Mouse (Mus musculus): Measurements from ENCODE around the gene Cyren. TPM values are rescaled to one million over a fixed set of nuclear protein-coding genes. Genes with fewer than 3 reads are reported as not detected.

The Cyren gene
- polyA plus RNA-seq, 1 experiment from 2014 or later: 12.0 TPM

- H3K9ac ChIP-seq: no peak overlapping the region
- peaks cover 46% of the 10 kb centered on the region for H3K36me3 ChIP-seq
- H3K4me2 ChIP-seq (replicated peaks): no peak overlapping the region
- H3K4me3 ChIP-seq: no peak overlapping the region
- no peak overlapping the region for H3K27ac ChIP-seq
- no peaks in the 10 kb centered on the region for H3K27me3 ChIP-seq (replicated peaks)
- H3K9me3 ChIP-seq: no peaks in the 10 kb centered on the region
- ATAC-seq (ENCODE audit: low FRiP score, low read depth): no peak
- H3K4me1 ChIP-seq: peaks cover 9% of the 10 kb centered on the region
- 89% methylated on average over 18 of the region's 18 CpGs for WGBS
Measured at GRCm38 (mm10) chr6:34907696-34908260, 29.9 kb upstream of the Cyren start.

GRCm38 (mm10) chr6:34907121-34907614, 29.3 kb upstream of the Cyren start:
- Histone ChIP-seq H3K9ac (no peak overlapping the region), H3K36me3 (peaks cover 48% of the 10 kb centered on the region), H3K4me3 (no peak overlapping the region), H3K27ac (no peak overlapping the region), H3K9me3 (no peaks in the 10 kb centered on the region), H3K4me2 (replicated peaks) (no peak overlapping the region), H3K4me1 (peaks cover 9% of the 10 kb centered on the region), H3K27me3 (replicated peaks) (no peaks in the 10 kb centered on the region)
- no peak for ATAC-seq (ENCODE audit: low FRiP score, low read depth)
- 70% methylated on average over 2 of the region's 2 CpGs for WGBS

GRCm38 (mm10) chr6:34906661-34907060, 28.8 kb upstream of the Cyren start:
- WGBS: 94% methylated on average over 4 of the region's 4 CpGs
- Histone ChIP-seq H3K27ac (no peak overlapping the region), H3K4me1 (peaks cover 9% of the 10 kb centered on the region), H3K27me3 (replicated peaks) (no peaks in the 10 kb centered on the region), H3K9me3 (no peaks in the 10 kb centered on the region), H3K36me3 (peaks cover 48% of the 10 kb centered on the region), H3K4me3 (no peak overlapping the region), H3K4me2 (replicated peaks) (no peak overlapping the region), H3K9ac (no peak overlapping the region)
- no peak for ATAC-seq (ENCODE audit: low FRiP score, low read depth)

GRCm38 (mm10) chr6:34906125-34906524, 28.3 kb upstream of the Cyren start:
- peaks cover 9% of the 10 kb centered on the region for H3K4me1 ChIP-seq
- H3K4me2 ChIP-seq (replicated peaks): no peak overlapping the region
- WGBS: 90% methylated on average over 2 of the region's 2 CpGs
- no peak overlapping the region for H3K4me3 ChIP-seq
- H3K27me3 ChIP-seq (replicated peaks): no peaks in the 10 kb centered on the region
- ATAC-seq (ENCODE audit: low FRiP score, low read depth): no peak
- H3K9me3 ChIP-seq: no peaks in the 10 kb centered on the region
- no peak overlapping the region for H3K9ac ChIP-seq
- no peak overlapping the region for H3K27ac ChIP-seq
- peaks cover 51% of the 10 kb centered on the region for H3K36me3 ChIP-seq

- H3K4me2 ChIP-seq (replicated peaks): no peak overlapping the region
- no peaks in the 10 kb centered on the region for H3K9me3 ChIP-seq
- H3K36me3 ChIP-seq: peaks cover 57% of the 10 kb centered on the region
- no peak overlapping the region for H3K4me3 ChIP-seq
- no peak for ATAC-seq (ENCODE audit: low FRiP score, low read depth)
- H3K27me3 ChIP-seq (replicated peaks): no peaks in the 10 kb centered on the region
- no peak overlapping the region for H3K27ac ChIP-seq
- H3K9ac ChIP-seq: no peak overlapping the region
- peaks cover 1% of the 10 kb centered on the region; the same call in 1 of the 2 replicates for H3K4me1 ChIP-seq
- 92% methylated on average over 6 of the region's 6 CpGs for WGBS
Measured at GRCm38 (mm10) chr6:34904361-34904760, 26.5 kb upstream of the Cyren start.

GRCm38 (mm10) chr6:34903851-34904250, 26.0 kb upstream of the Cyren start:
- 92% methylated on average over 10 of the region's 10 CpGs for WGBS

GRCm38 (mm10) chr6:34903441-34903840, 25.6 kb upstream of the Cyren start:
- WGBS: 84% methylated on average over 5 of the region's 5 CpGs
- ATAC-seq (ENCODE audit: low FRiP score, low read depth): no peak

More at GRCm38 (mm10) chr6:34903851-34904250, 26.0 kb upstream of the Cyren start:
- peaks cover 62% of the 10 kb centered on the region for H3K36me3 ChIP-seq
- H3K4me2 ChIP-seq (replicated peaks): no peak overlapping the region
- no peaks in the 10 kb centered on the region for H3K27me3 ChIP-seq (replicated peaks)
- no peaks in the 10 kb centered on the region for H3K9me3 ChIP-seq
- no peak for ATAC-seq (ENCODE audit: low FRiP score, low read depth)
- no peak overlapping the region for H3K4me3 ChIP-seq
- H3K4me1 ChIP-seq: no peaks in the 10 kb centered on the region; the same call in 1 of the 2 replicates
- no peak overlapping the region for H3K27ac ChIP-seq
- H3K9ac ChIP-seq: no peak overlapping the region

GRCm38 (mm10) chr6:34902578-34902977, 24.7 kb upstream of the Cyren start:
- Histone ChIP-seq H3K9me3 (no peaks in the 10 kb centered on the region), H3K9ac (no peak overlapping the region), H3K36me3 (peaks cover 64% of the 10 kb centered on the region), H3K27ac (no peak overlapping the region), H3K27me3 (replicated peaks) (no peaks in the 10 kb centered on the region), H3K4me1 (no peaks in the 10 kb centered on the region), H3K4me2 (replicated peaks) (no peak overlapping the region), H3K4me3 (no peak overlapping the region)
- no peak for ATAC-seq (ENCODE audit: low FRiP score, low read depth)
- WGBS: 89% methylated on average over 7 of the region's 7 CpGs

More at GRCm38 (mm10) chr6:34903441-34903840, 25.6 kb upstream of the Cyren start:
- Histone ChIP-seq H3K27me3 (replicated peaks) (no peaks in the 10 kb centered on the region), H3K9me3 (no peaks in the 10 kb centered on the region), H3K4me2 (replicated peaks) (no peak overlapping the region), H3K9ac (no peak overlapping the region), H3K4me1 (no peaks in the 10 kb centered on the region), H3K36me3 (peaks cover 62% of the 10 kb centered on the region), H3K27ac (no peak overlapping the region), H3K4me3 (no peak overlapping the region)

- H3K27ac ChIP-seq: no peak overlapping the region
- no peaks in the 10 kb centered on the region for H3K4me1 ChIP-seq
- WGBS: 72% methylated on average over 9 of the region's 9 CpGs
- H3K27me3 ChIP-seq (replicated peaks): no peaks in the 10 kb centered on the region
- H3K4me2 ChIP-seq (replicated peaks): no peak overlapping the region
- no peak overlapping the region for H3K9ac ChIP-seq
- H3K36me3 ChIP-seq: peaks cover 58% of the 10 kb centered on the region
- no peaks in the 10 kb centered on the region for H3K9me3 ChIP-seq
- no peak for ATAC-seq (ENCODE audit: low FRiP score, low read depth)
- H3K4me3 ChIP-seq: no peak overlapping the region
Measured at GRCm38 (mm10) chr6:34901911-34902444, 24.1 kb upstream of the Cyren start.

- Histone ChIP-seq H3K4me2 (replicated peaks) (no peak overlapping the region), H3K9ac (no peak overlapping the region), H3K4me1 (no peaks in the 10 kb centered on the region; the same call in 1 of the 2 replicates), H3K9me3 (no peaks in the 10 kb centered on the region), H3K27me3 (replicated peaks) (no peaks in the 10 kb centered on the region), H3K36me3 (peaks cover 51% of the 10 kb centered on the region), H3K4me3 (no peak overlapping the region), H3K27ac (no peak overlapping the region)
- 64% methylated on average over 2 of the region's 2 CpGs for WGBS
- no peak for ATAC-seq (ENCODE audit: low FRiP score, low read depth)
Measured at GRCm38 (mm10) chr6:34900990-34901389, 23.1 kb upstream of the Cyren start.

- ATAC-seq (ENCODE audit: low FRiP score, low read depth): no peak
- peaks cover 52% of the 10 kb centered on the region for H3K36me3 ChIP-seq
Measured at GRCm38 (mm10) chr6:34899127-34899526, 21.3 kb upstream of the Cyren start.

GRCm38 (mm10) chr6:34896168-34896780, 18.4 kb upstream of the Cyren start:
- Histone ChIP-seq H3K4me1 (no peaks in the 10 kb centered on the region; the same call in 1 of the 2 replicates), H3K36me3 (peaks cover 65% of the 10 kb centered on the region), H3K27me3 (replicated peaks) (no peaks in the 10 kb centered on the region), H3K4me2 (replicated peaks) (no peak overlapping the region), H3K27ac (no peak overlapping the region), H3K9ac (no peak overlapping the region), H3K4me3 (no peak overlapping the region), H3K9me3 (no peaks in the 10 kb centered on the region)
- WGBS: 59% methylated on average over 16 of the region's 16 CpGs
- no peak for ATAC-seq (ENCODE audit: low FRiP score, low read depth)

More at GRCm38 (mm10) chr6:34899127-34899526, 21.3 kb upstream of the Cyren start:
- no peak overlapping the region for H3K4me2 ChIP-seq (replicated peaks)
- H3K27me3 ChIP-seq (replicated peaks): no peaks in the 10 kb centered on the region
- no peaks in the 10 kb centered on the region; the same call in 1 of the 2 replicates for H3K4me1 ChIP-seq
- H3K4me3 ChIP-seq: no peak overlapping the region
- H3K9me3 ChIP-seq: no peaks in the 10 kb centered on the region
- H3K27ac ChIP-seq: no peak overlapping the region
- no peak overlapping the region for H3K9ac ChIP-seq
- 93% methylated on average over 2 of the region's 2 CpGs for WGBS
